In the genomic region with DNA sequence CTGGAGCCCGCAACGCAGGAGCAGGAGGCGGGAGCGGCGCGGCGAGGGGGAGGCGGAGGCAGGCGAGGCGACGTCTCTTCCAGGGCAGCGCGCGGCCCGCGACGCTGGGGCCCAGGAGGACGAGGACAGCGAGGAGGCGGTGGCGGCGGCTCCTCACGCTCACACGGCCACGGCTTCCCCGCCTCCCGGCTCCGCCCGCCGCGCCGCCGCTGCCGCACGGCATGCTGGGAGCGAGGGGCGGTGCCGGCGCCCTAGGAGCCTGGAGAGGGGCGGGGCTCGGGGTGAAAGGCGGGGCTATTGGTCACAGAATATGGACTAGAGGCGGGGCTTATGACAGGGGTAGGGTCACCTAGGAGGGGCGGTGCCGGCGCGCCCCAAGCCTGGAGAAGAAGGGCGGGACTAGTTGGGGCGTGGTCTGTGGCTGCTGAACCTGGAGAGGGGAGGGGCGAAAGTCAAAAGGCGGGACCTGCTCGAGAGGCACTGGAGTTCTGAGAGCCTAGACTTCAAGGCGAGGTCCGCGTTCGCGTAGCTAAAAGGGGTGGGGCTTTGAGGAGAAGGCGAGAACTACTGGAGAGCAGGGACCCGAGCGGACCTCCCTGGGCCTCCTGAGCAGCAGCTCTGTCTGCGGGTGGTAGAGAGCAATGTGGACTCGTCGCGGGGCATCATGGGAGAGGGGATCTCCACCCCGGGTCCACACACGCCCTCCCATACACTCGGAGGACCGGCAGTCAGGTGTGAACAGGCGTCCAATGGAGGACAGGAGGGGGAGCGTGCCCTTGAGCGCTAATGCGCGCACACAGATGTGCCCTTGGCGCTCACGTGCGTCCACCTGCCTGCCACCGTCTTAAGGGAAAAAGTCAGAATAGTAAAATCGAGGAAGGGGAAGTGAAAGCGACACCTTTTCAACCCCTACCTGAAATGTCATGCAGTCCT, we compare ENCODE assay signal across 8 mouse cellular contexts. TPM values are rescaled to one million over a fixed set of nuclear protein-coding genes. Genes with fewer than 3 reads are reported as not detected.
DNase-seq lines count a peak whose midpoint lies in the region; ATAC-seq lines count a peak whose summit lies in the region.

A gene (minus strand): TSS at position 218 of the 933 bp plus-strand sequence.

- no peaks in the 10 kb centered on the region for H3K27me3 ChIP-seq in hindbrain, embryonic 11.5 days (ENCODE audit: control insufficient read depth, insufficient read depth, low read length)

- no peaks in the 10 kb centered on the region for H3K9me3 ChIP-seq in hindbrain, embryonic 11.5 days (ENCODE audit: control insufficient read depth, low read length)

- H3K9ac ChIP-seq in hindbrain, embryonic 11.5 days (ENCODE audit: low read depth, low read length), result peak within 1 kb of the TSS; percentile 93

- H3K4me2 ChIP-seq in hindbrain, embryonic 11.5 days (replicated peaks; ENCODE audit: low read depth, low read length), result peak within 1 kb of the TSS; percentile 81

- no peaks in the 10 kb centered on the region for H3K4me1 ChIP-seq in hindbrain, embryonic 11.5 days (replicated peaks; ENCODE audit: control insufficient read depth, insufficient read depth, low read length)

- DNase-seq in Muller cell, postnatal 12 days (ENCODE audit: inconsistent ontology term), result peak; percentile 100
- DNase-seq in cerebellum, adult 9-11 months, result peak; percentile 98
- peak; percentile 96 to 97 for DNase-seq in frontal cortex, adult 2 months (ENCODE audit: extremely low spot score in 1 of 2, low spot score in 1 of 2)
- DNase-seq in hindbrain, embryonic 11.5 days (ENCODE audit: low spot score), result peak; percentile 99
- peak; percentile 95 to 98 for DNase-seq in layer of hippocampus, postnatal 10 days (ENCODE audit: low spot score in 2 of 2)
- DNase-seq in lung, postnatal 10 days, result peak; percentile 99
- peak; percentile 99 for DNase-seq in ovary, postnatal 36 days (ENCODE audit: low spot score)
- peak; percentile 100 for DNase-seq in thymus, postnatal 25 days

- H3K27ac ChIP-seq in hindbrain, embryonic 11.5 days (ENCODE audit: low read depth, low read length), result peak within 1 kb of the TSS; percentile 85

- H3K36me3 ChIP-seq in hindbrain, embryonic 11.5 days (ENCODE audit: control insufficient read depth, insufficient read depth, low read length), result no peaks in the 10 kb centered on the region

- ATAC-seq in hindbrain, embryonic 11.5 days (ENCODE audit: low FRiP score), result peak; percentile 96

- WGBS in hindbrain, embryonic 11.5 days, result 2% methylated on average over 49 of the region's 79 CpGs

- peak within 1 kb of the TSS; percentile 88 for H3K4me3 ChIP-seq in hindbrain, embryonic 11.5 days (ENCODE audit: low read depth, low read length)

RNA-seq across cellular contexts. Expression of the gene that starts here (rescaled TPM):
- polyA plus RNA-seq in frontal cortex, adult 2 months (2012; rRNA removed), result 47.3 and 68.9 TPM in 2 replicates
- polyA plus RNA-seq in hindbrain, embryonic 11.5 days (2014; fragmentation: Nextera tagmentation; extraction: Ambion mirVana), result 20.1 and 30.3 TPM in 2 replicates
- 10 to 100 TPM; 66.7 to 76.8 TPM for total RNA-seq in layer of hippocampus, postnatal 10 days (2021)

Comparison
In these comparisons a context has a peak if more than half of its experiments do, and no peak if none do; other contexts are left out.
1. Peak in every context shown above with its lines: DNase-seq, ATAC-seq, H3K4me3 ChIP-seq and H3K27ac ChIP-seq.